In genomic region chr12:105574356-105574755, GRCm38 (mm10) we compare ENCODE assay signal across 21 mouse cellular contexts. TPM values are rescaled to one million over a fixed set of nuclear protein-coding genes. Genes with fewer than 3 reads are reported as not detected.
DNase-seq lines count a peak whose midpoint lies in the region; ATAC-seq and TF ChIP-seq lines count a peak whose summit lies in the region.
"Had no signal": no experiment of that assay in that cellular context is flagged by ENCODE, and none has a peak within 500 bp of the region (broad histone marks: within the 10 kb centered on the region; RNA-seq: fewer than 3 reads in every experiment).

No protein-coding gene starts in this region.

- no peak overlapping the region for H3K4me3 ChIP-seq in cerebellum, adult 2 months (replicated peaks; ENCODE audit: insufficient read depth, low read depth, low read length)

- TF ChIP-seq POLR2A in cerebellum, adult 2 months (IDR thresholded peaks at IDR 0.05; ENCODE audit: borderline replicate concordance, insufficient read depth, low read length): no peak

- no peak for TF ChIP-seq CTCF in cerebellum, adult 2 months (IDR thresholded peaks at IDR 0.05; ENCODE audit: borderline replicate concordance, insufficient read depth, low read depth, low read length)

- WGBS in cerebellum, adult 2 months: 73% methylated on average over 4 of the region's 4 CpGs

- H3K27ac ChIP-seq in cerebellum, adult 2 months (ENCODE audit: insufficient read depth, low read length): no peak overlapping the region

- no peak for ATAC-seq in cerebellum, adult (ENCODE audit: insufficient number of reproducible peaks, low FRiP score, low TSS enrichment)
- ATAC-seq: activated CD4-positive, CD25-positive, alpha-beta regulatory T cell, adult 4 months; CD4-positive, CD25-positive, alpha-beta regulatory T cell, adult 4 months; Patski had no signal

- peak; percentile 63 to 64 for DNase-seq in cerebellum, postnatal 10 days
- DNase-seq in cerebellum, adult 2 months: no peak
- DNase-seq in cerebellum, postnatal 14 days: peak; percentile 34 to 43
- peak; percentile 39 for DNase-seq in fat pad, adult 2 months (ENCODE audit: extremely low read depth, low read depth, low spot score)
- DNase-seq in right cerebral cortex, adult 18-20 months: no peak
- DNase-seq: adrenal gland, adult 2 months; adrenal gland, adult 8-10 months; adrenal gland, postnatal 10 days; adrenal gland, postnatal 14 days; adrenal gland, postnatal 25 days; adrenal gland, postnatal 36 days; B cell, adult 2 months; cerebellum, adult 11 months; cerebellum, adult 11-12 months; cerebellum, adult 18-20 months; cerebellum, adult 8-10 months had no signal

- no peaks in the 10 kb centered on the region for H3K27me3 ChIP-seq in cerebellum, adult 2 months (ENCODE audit: control insufficient read depth, insufficient read depth, low read length)
- H3K27me3 ChIP-seq: Patski had no signal

- H3K4me1 ChIP-seq in cerebellum, adult 2 months (ENCODE audit: control insufficient read depth, insufficient read depth, low read length): no peaks in the 10 kb centered on the region

RNA-seq across cellular contexts. Expression of gene Bdkrb2, which starts 11.3 kb away (rescaled TPM):
- polyA plus RNA-seq in cerebellum, adult 2 months (2012; rRNA removed): 0.68 and 0.70 TPM in 2 replicates
- polyA plus RNA-seq: activated CD4-positive, CD25-positive, alpha-beta regulatory T cell, adult 4 months; CD4-positive, CD25-positive, alpha-beta regulatory T cell, adult 4 months had no signal

RNA-seq across cellular contexts. Expression of gene Bdkrb1, which starts 28.5 kb away (rescaled TPM):
- 0.36 TPM in 1 of 2 replicates, not detected in the other for polyA plus RNA-seq in cerebellum, adult 2 months (2012; rRNA removed)
- polyA plus RNA-seq: G1E had no signal

Comparison
In these comparisons a context has a peak if more than half of its experiments do, and no peak if none do; other contexts are left out.
1. DNase-seq: peak in cerebellum, postnatal 10 days (2 of 2), cerebellum, postnatal 14 days (2 of 2) and fat pad, adult 2 months (single experiment); none in cerebellum, adult 2 months (0 of 2) and right cerebral cortex, adult 18-20 months (single experiment).